8 mouse cellular contexts compared by ENCODE assay signal in the genomic region with DNA sequence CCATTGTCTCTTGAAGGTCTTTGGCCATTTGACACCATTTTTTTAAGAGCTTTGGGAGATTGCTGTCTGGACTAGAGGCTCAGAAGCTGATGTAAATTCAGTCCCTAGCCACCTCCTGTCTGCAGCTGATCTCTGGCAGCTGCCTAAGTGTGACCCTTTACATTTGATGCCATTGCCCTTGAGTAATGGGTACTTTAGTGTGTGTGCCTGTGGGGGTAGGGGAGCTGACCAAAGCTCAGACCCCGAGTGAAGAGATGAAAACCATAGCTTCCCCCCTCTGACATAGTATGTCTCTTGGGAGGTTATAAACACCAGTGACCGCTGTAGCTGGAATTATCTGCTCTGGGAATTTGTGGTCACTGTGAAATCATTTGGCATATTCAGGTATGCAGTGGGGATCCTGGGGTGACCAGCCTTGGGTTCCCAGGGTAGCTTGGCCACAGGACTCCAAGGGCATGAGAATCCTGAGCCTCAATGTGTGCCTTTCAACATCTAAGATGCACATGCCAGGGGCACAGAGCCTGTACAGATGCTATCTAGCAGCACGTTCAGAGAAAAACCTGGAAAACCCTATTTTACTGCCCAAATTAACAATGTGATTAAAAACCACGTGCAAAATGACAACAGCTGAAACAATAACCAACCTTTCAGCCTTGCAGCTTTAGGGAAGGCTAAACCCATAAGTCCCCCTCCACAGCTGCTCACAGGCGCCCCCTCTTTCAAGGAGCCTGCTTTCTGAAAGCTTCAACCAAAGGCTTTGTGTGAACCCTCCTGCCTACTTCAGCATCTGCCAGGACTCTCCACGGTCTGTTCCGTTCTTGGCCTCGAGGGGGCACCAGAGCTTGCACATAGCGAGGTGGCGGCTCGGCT.
DNase-seq lines count a peak whose midpoint lies in the region; ATAC-seq lines count a peak whose summit lies in the region.

No protein-coding gene starts in this region.

- H3K4me2 ChIP-seq in liver, embryonic 12.5 days: no peak overlapping the region
- H3K4me2 ChIP-seq in kidney, embryonic 16.5 days (replicated peaks; ENCODE audit: low read depth, low read length): no peak overlapping the region
- H3K4me2 ChIP-seq in limb, embryonic 13.5 days (replicated peaks): peak overlapping the region; percentile 54
- peak overlapping the region; percentile 18 for H3K4me2 ChIP-seq in neural tube, embryonic 11.5 days (ENCODE audit: low read depth)

- no peak for ATAC-seq in liver, embryonic 12.5 days
- peak; percentile 79 for ATAC-seq in granulocyte monocyte progenitor cell, adult 5-6 weeks (replicated peaks; ENCODE audit: poor library complexity, severe bottlenecking)
- ATAC-seq in kidney, embryonic 16.5 days (ENCODE audit: low FRiP score, low TSS enrichment): peak; percentile 76
- ATAC-seq in limb, embryonic 13.5 days (ENCODE audit: low FRiP score, low read depth): peak; percentile 79; the same call in 1 of the 2 replicates
- ATAC-seq in neural tube, embryonic 11.5 days (ENCODE audit: insufficient read depth, low FRiP score, low TSS enrichment): peak; percentile 72

- no peaks in the 10 kb centered on the region for H3K4me1 ChIP-seq in liver, embryonic 12.5 days
- H3K4me1 ChIP-seq in embryonic facial prominence, embryonic 10.5 days: peaks cover 12% of the 10 kb centered on the region; the same call in 1 of the 2 replicates
- H3K4me1 ChIP-seq in kidney, embryonic 16.5 days (ENCODE audit: insufficient read depth, low read length): no peaks in the 10 kb centered on the region
- 0 out of 2 replicates have a peak, but pooled peaks cover 3% of the 10 kb centered on the region for H3K4me1 ChIP-seq in limb, embryonic 13.5 days
- 0 out of 2 replicates have a peak, but pooled peaks cover 3% of the 10 kb centered on the region for H3K4me1 ChIP-seq in neural tube, embryonic 11.5 days (ENCODE audit: control insufficient read depth, insufficient read depth, low read length)

- no peak overlapping the region for H3K4me3 ChIP-seq in liver, embryonic 12.5 days
- peak overlapping the region; percentile 42 for H3K4me3 ChIP-seq in embryonic facial prominence, embryonic 10.5 days
- H3K4me3 ChIP-seq in kidney, embryonic 16.5 days (ENCODE audit: low read length): no peak overlapping the region
- H3K4me3 ChIP-seq in limb, embryonic 13.5 days: peak overlapping the region; percentile 25; the same call in 1 of the 2 replicates
- H3K4me3 ChIP-seq in neural tube, embryonic 11.5 days (ENCODE audit: low read depth, low read length): no peak overlapping the region

- WGBS in liver, embryonic 12.5 days (ENCODE audit: insufficient replicate concordance): 18% methylated on average over 11 of the region's 11 CpGs
- 17% methylated on average over 11 of the region's 11 CpGs for WGBS in embryonic facial prominence, embryonic 10.5 days
- 8% methylated on average over 11 of the region's 11 CpGs for WGBS in kidney, embryonic 16.5 days
- WGBS in limb, embryonic 13.5 days: 10% methylated on average over 11 of the region's 11 CpGs
- WGBS in neural tube, embryonic 11.5 days: 16% methylated on average over 11 of the region's 11 CpGs

- no peaks in the 10 kb centered on the region; the same call in 1 of the 2 replicates for H3K27me3 ChIP-seq in liver, embryonic 12.5 days (replicated peaks)
- peaks cover 21% of the 10 kb centered on the region for H3K27me3 ChIP-seq in embryonic facial prominence, embryonic 10.5 days (replicated peaks; ENCODE audit: low read depth, poor library complexity, severe bottlenecking)
- peaks cover 12% of the 10 kb centered on the region; the same call in 1 of the 2 replicates for H3K27me3 ChIP-seq in kidney, embryonic 16.5 days (ENCODE audit: insufficient read depth, low read length)
- H3K27me3 ChIP-seq in limb, embryonic 13.5 days: peaks cover 36% of the 10 kb centered on the region
- H3K27me3 ChIP-seq in neural tube, embryonic 11.5 days (ENCODE audit: control insufficient read depth, insufficient read depth, low read length): no peaks in the 10 kb centered on the region

- no peak overlapping the region for H3K9ac ChIP-seq in liver, embryonic 12.5 days
- no peak overlapping the region for H3K9ac ChIP-seq in kidney, embryonic 16.5 days (replicated peaks; ENCODE audit: low read length)
- no peak overlapping the region for H3K9ac ChIP-seq in limb, embryonic 13.5 days
- no peak overlapping the region for H3K9ac ChIP-seq in neural tube, embryonic 11.5 days (ENCODE audit: low read length)

- no peaks in the 10 kb centered on the region for H3K36me3 ChIP-seq in liver, embryonic 12.5 days
- H3K36me3 ChIP-seq in embryonic facial prominence, embryonic 10.5 days (replicated peaks): no peaks in the 10 kb centered on the region
- H3K36me3 ChIP-seq in kidney, embryonic 16.5 days (ENCODE audit: insufficient read depth, low read length): no peaks in the 10 kb centered on the region
- no peaks in the 10 kb centered on the region for H3K36me3 ChIP-seq in limb, embryonic 13.5 days
- no peaks in the 10 kb centered on the region for H3K36me3 ChIP-seq in neural tube, embryonic 11.5 days (ENCODE audit: control insufficient read depth, insufficient read depth, low read length)

- no peak overlapping the region for H3K27ac ChIP-seq in liver, embryonic 12.5 days
- H3K27ac ChIP-seq in embryonic facial prominence, embryonic 10.5 days (replicated peaks): no peak overlapping the region; the same call in 1 of the 2 replicates
- no peak overlapping the region for H3K27ac ChIP-seq in kidney, embryonic 16.5 days (ENCODE audit: low read length)
- no peak overlapping the region for H3K27ac ChIP-seq in limb, embryonic 13.5 days
- H3K27ac ChIP-seq in neural tube, embryonic 11.5 days (ENCODE audit: low read depth, low read length): 0 out of 2 replicates have a peak overlapping the region, but pooled peaks have one; percentile 42

- no peaks in the 10 kb centered on the region for H3K9me3 ChIP-seq in liver, embryonic 12.5 days (replicated peaks)
- H3K9me3 ChIP-seq in embryonic facial prominence, embryonic 10.5 days: no peaks in the 10 kb centered on the region
- H3K9me3 ChIP-seq in kidney, embryonic 16.5 days (ENCODE audit: low read length): no peaks in the 10 kb centered on the region
- H3K9me3 ChIP-seq in limb, embryonic 13.5 days: no peaks in the 10 kb centered on the region
- no peaks in the 10 kb centered on the region for H3K9me3 ChIP-seq in neural tube, embryonic 11.5 days (ENCODE audit: control insufficient read depth, low read length)

- DNase-seq in liver: peak; percentile 75
- peak; percentile 92 for DNase-seq in embryonic facial prominence, embryonic 10.5 days (ENCODE audit: low spot score)
- peak; percentile 93 for DNase-seq in neural tube, embryonic 11.5 days (ENCODE audit: low spot score)
- peak; percentile 71 for DNase-seq in testis, postnatal 14 days (ENCODE audit: low spot score)

Comparison
In these comparisons a context has a peak if more than half of its experiments do, and no peak if none do; other contexts are left out.
1. H3K4me2 ChIP-seq: peak in limb, embryonic 13.5 days (single experiment) and neural tube, embryonic 11.5 days (single experiment); none in liver, embryonic 12.5 days (single experiment) and kidney, embryonic 16.5 days (single experiment).
2. H3K4me3 ChIP-seq: peak in embryonic facial prominence, embryonic 10.5 days (single experiment) and limb, embryonic 13.5 days (single experiment); none in liver, embryonic 12.5 days (single experiment), kidney, embryonic 16.5 days (single experiment) and neural tube, embryonic 11.5 days (single experiment).
3. Peak in every context shown above with its lines, with median percentiles within 50 percentile points of each other: DNase-seq.